Mouse (Mus musculus) kidney, adult 11 months (tissue): Measurements from ENCODE around the gene Aldh3b1.

ENCODE experiments used
- DNase-seq: peaks from one replicate; pipeline ENCODE4 v3.0.0; 2022

The Aldh3b1 gene

GRCm38 (mm10) chr19:3910206-3910605 is 19.4 kb downstream of the Aldh3b1 start:
- DNase-seq: peak; percentile 43

- peak; percentile 41 for DNase-seq
Observed at GRCm38 (mm10) chr19:3907876-3908660, 21.5 kb downstream of the Aldh3b1 start.

- DNase-seq: peak; percentile 88
Observed at GRCm38 (mm10) chr19:3906795-3907786, 22.5 kb downstream of the Aldh3b1 start, which contains the start of gene Tcirg1. TSS of gene Tcirg1 (minus strand) at chr19:3907133.

DNA sequence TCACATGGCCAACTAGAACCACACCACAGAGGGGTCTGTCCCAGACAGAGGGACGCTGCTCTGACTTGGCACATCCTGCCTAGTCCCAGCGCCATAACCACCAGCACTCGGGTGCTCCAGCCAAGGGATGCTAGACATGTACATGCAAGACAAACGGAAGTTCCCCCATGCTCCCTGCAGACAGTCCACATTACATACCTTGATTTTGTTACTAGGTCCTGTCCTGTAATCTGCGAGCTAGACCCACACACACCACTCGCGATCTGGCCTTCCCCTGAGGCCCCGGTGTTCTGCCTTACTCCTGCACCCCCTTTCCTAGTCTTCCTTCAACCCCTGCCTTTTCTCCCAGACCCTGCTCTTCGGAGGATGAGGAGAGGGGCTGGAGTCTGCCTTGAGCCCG is 23.3 kb downstream of the Aldh3b1 start:
- no peak for DNase-seq

DNA sequence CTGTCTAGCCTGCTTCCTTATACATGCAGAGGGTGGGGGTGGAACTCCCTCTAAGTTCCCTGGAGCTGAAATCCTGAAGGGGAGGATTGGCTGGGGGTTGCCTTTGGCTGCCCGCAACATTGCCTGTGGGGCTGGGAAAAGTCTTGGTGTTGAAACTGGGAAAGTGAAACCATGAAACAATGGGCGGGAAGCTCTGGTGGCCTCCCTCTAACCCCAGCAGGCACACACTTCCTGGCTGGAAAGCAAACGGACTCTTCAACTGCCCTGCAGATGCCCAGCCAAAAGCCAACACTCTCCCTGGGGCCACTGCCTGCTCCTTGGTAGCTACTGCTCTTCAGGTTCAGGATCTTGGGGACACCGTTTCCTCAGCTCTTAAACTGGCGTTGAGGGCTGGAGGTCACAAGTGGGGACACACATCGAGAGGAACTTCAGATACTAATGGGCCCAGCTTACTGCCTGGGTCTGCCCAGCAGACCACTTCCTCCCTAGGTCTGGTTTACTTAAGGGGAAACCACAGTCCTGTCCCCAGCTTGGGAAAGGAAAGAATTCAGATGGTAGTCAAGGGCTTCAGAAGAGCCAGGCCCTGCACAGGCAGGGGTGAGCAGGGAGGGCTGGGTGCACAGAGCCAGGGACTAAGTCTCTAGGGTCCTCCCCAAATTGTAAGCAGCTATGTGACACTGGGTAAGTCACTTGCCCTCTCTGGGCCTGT is 24.2 kb downstream of the Aldh3b1 start:
- peak; percentile 55 for DNase-seq

GRCm38 (mm10) chr19:3904363-3904675 is 25.3 kb downstream of the Aldh3b1 start:
- no peak for DNase-seq

DNA sequence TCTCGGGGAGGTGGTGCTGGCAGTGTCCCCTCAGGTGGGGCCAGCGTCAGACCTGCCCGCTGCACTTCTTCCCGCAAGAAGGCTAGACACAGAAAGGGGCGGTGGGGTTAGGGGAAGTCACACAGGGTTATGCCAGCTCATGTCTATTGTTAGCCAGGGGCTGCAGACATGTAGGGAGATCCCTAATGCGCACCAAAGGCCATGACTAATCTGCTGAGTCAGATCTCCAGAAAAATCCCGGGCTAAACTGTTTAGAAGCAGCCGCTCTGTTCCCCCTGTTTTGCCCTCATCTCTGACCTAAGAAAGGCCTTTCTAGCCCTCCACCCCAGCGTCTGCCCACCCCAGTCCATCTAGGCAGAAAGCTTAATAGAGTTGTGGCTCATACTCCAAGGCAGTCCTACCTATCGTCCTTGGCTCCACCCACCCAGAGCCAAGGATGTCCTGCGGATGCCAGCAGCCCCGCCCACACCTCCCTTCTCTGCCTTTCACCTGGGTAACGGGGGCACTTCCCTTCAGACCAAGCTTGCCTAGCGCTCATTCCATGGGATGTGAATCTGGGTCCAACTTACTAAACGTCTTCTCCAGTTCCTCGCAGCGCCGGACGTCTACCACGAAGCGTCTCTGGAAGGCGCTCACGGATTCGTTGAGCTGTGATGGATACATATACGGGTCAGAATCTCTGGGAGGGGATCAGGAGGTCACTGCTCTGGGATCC is 25.8 kb downstream of the Aldh3b1 start:
- DNase-seq: no peak

GRCm38 (mm10) chr19:3902966-3903365 is 26.6 kb downstream of the Aldh3b1 start:
- no peak for DNase-seq

- no peak for DNase-seq
Observed at GRCm38 (mm10) chr19:3899618-3900017, 30.0 kb downstream of the Aldh3b1 start.

DNA sequence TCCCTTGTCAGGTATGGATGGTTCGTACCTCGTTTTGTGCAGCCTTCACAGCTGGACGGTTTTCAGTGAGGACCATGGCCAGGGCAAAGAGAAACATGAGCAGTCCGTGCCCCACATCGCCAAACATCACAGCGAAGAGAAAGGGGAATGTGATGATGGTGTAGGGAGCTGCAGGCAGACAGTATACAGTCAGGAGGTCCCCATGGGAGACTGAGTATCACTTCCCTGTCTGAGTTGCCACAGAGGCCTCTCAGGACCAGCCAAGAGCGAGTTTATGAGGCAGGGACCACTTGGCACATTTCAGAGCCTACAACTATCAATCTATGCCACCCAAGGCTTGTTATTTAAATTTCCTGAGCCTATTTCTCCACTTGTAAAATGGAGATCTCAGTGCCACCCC is 30.7 kb downstream of the Aldh3b1 start:
- no peak for DNase-seq

- no peak for DNase-seq
Observed at GRCm38 (mm10) chr19:3897557-3897956, 32.1 kb downstream of the Aldh3b1 start.

GRCm38 (mm10) chr19:3896208-3896607 is 33.4 kb downstream of the Aldh3b1 start:
- DNase-seq: no peak

DNA sequence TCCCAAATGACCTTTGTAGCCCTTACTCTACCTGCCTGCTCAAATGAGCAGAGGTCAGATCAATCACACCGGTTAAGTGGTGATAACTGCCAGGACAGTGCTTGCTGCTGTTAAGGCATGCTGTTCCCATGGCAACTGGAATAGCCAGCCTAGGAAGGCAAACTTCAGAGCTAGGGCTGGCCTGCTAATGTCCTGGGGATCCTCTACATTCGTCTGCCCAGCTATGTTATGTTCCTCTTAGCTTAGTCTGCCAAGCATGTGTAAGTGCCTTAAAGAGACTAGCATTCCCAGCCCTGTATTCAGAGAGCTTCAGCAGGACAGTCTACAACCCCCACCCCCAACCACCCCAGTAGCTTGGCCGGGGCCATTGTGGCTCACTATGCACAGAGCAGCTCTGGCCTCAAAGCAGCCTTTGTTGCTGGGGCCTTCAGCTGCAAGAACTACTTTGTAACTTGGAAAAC is 34.4 kb downstream of the Aldh3b1 start:
- no peak for DNase-seq

- no peak for DNase-seq
Observed at GRCm38 (mm10) chr19:3894294-3894693, 35.3 kb downstream of the Aldh3b1 start.

DNA sequence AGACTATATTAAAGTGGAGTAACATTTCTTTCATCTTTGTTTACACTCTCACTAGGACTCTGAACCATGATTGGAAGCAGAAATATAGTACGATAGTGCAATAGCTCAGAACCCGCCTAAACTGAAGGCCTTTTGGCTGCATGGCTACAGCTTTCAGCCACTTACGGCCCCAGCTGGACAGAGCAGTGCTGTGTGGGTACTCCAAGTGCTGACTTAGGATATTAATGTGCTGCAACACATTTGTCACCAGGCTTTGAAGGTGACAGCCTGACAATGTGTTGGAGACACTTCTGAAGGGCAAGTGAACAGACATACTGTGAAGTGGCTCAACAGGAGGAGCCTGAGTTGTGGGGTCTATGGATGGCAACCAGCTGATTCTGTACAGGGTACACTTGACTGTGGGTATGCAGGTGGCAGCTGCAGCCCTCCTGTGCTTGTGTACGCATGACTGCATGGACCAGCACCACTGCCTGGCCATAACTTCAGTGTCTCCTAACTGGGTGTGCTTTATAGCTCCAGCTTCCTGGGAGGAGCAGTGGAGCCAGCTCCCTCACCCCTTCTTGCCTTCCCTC is 36.0 kb downstream of the Aldh3b1 start:
- no peak for DNase-seq

- DNase-seq: no peak
Observed at GRCm38 (mm10) chr19:3890181-3890580, 39.4 kb downstream of the Aldh3b1 start.

DNA sequence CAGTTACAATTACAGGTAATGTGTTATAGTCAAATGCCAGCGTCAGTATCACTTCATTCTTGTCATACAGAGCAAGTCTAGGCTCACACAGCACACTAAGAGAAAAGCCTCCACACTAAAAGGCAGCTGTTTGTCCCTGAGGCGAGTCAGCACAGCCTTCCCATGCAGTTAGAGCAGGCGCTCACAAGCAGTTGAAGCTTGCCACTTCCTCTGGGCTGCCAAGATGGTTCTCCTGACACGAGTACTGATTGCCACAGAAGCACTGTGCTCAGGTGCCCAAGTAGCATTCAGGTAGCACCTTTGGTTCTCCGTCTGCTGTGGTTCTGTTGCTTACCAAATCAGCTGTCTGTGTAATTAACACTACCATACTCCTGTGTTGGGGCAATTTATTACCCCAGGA is 40.5 kb downstream of the Aldh3b1 start:
- no peak for DNase-seq

GRCm38 (mm10) chr19:3884325-3884990 is 45.1 kb downstream of the Aldh3b1 start:
- DNase-seq: no peak

GRCm38 (mm10) chr19:3882214-3882613 is 47.4 kb downstream of the Aldh3b1 start:
- no peak for DNase-seq

- peak; percentile 58 for DNase-seq
Observed at GRCm38 (mm10) chr19:3880054-3880848, 49.4 kb downstream of the Aldh3b1 start.

GRCm38 (mm10) chr19:3875045-3875444 is 54.6 kb downstream of the Aldh3b1 start:
- no peak for DNase-seq
